Mouse (Mus musculus) lung, embryonic 15.5 days (tissue): ENCODE measurements around the gene Mrm3. TPM values are rescaled to one million over a fixed set of nuclear protein-coding genes. Genes with fewer than 3 reads are reported as not detected.

ENCODE experiments used
- ATAC-seq: fragments of 200-750 bp; cut with Nextera tagmentation; 2 replicates; pipeline ENCODE4 v1.8.0; 2017; ENCODE audit warnings: moderate number of reproducible peaks, borderline replicate concordance; ENCODE audit not compliant: low FRiP score, low TSS enrichment; ENCODE audit errors: extremely low read depth
- H3K27ac ChIP-seq: fragments of 300-500 bp; sonication (generic); 2 replicates; pipeline ENCODE4 v1.5.1; 2015; ENCODE audit warnings: moderate library complexity, mild to moderate bottlenecking, inconsistent platforms
- H3K27me3 ChIP-seq: fragments of 300-500 bp; sonication (generic); 2 replicates; pipeline ENCODE4 v1.6.1; 2015; ENCODE audit warnings: inconsistent platforms
- H3K36me3 ChIP-seq: fragments of 300-500 bp; sonication (generic); 2 replicates; pipeline ENCODE4 v1.6.1; 2015; ENCODE audit warnings: inconsistent platforms
- H3K4me1 ChIP-seq: fragments of 300-500 bp; sonication (generic); 2 replicates; pipeline ENCODE4 v1.6.1; 2015; ENCODE audit warnings: inconsistent platforms
- H3K4me2 ChIP-seq: fragments of 300-500 bp; sonication (generic); 2 replicates; pipeline ENCODE4 v1.6.1; 2015; ENCODE audit warnings: inconsistent platforms, mild to moderate bottlenecking, moderate library complexity
- H3K4me3 ChIP-seq: fragments of 300-500 bp; sonication (generic); 2 replicates; pipeline ENCODE4 v1.5.1; 2015; ENCODE audit warnings: mild to moderate bottlenecking, inconsistent platforms
- H3K9ac ChIP-seq: fragments of 300-500 bp; sonication (generic); 2 replicates; pipeline ENCODE4 v1.6.1; 2015; ENCODE audit warnings: inconsistent platforms
- H3K9me3 ChIP-seq: fragments of 300-500 bp; sonication (generic); 2 replicates; pipeline ENCODE4 v1.6.1; 2016; ENCODE audit warnings: inconsistent platforms
- WGBS: fragments of 180-500 bp; shearing (Covaris S2); methylation state at CpG from one replicate; pipeline ENCODE4 v1.1.7; 2015; 5-methylcytosine and 5-hydroxymethylcytosine counted together
- polyA plus RNA-seq: library from polyadenylated mRNA; unstranded; fragments of >200 nt; fragmentation: Nextera tagmentation; extraction: Ambion mirVana; gene quantifications from 2 replicates; pipeline ENCODE4 v1.2.1, GENCODE M21; 2015

Mrm3 gene
- polyA plus RNA-seq, 1 experiment from 2014 or later, result 21.8 TPM

GRCm38 (mm10) chr11:76216681-76217389 is 26.7 kb upstream of the Mrm3 start:
- Histone ChIP-seq H3K9ac (peak overlapping the region; percentile 95), H3K9me3 (no peaks in the 10 kb centered on the region), H3K27me3 (no peaks in the 10 kb centered on the region), H3K4me2 (peak overlapping the region; percentile 77), H3K4me3 (peak overlapping the region; percentile 88), H3K36me3 (peaks cover 24% of the 10 kb centered on the region), H3K27ac (peak overlapping the region; percentile 95), H3K4me1 (peaks cover 20% of the 10 kb centered on the region; the same call in 1 of the 2 replicates)
- WGBS, result 1% methylated on average over 33 of the region's 33 CpGs
- ATAC-seq, result peak; percentile 61

- Histone ChIP-seq H3K27ac (peak within 1 kb of the TSS; percentile 95), H3K36me3 (peaks cover 21% of the 10 kb centered on the region), H3K4me3 (peak within 1 kb of the TSS; percentile 88), H3K4me1 (peaks cover 20% of the 10 kb centered on the region; the same call in 1 of the 2 replicates), H3K4me2 (peak within 1 kb of the TSS; percentile 77), H3K27me3 (no peaks in the 10 kb centered on the region), H3K9me3 (no peaks in the 10 kb centered on the region), H3K9ac (peak within 1 kb of the TSS; percentile 95)
- WGBS, result 0% methylated on average over 35 of the region's 35 CpGs
- peak; percentile 95 for ATAC-seq
These were observed 26.1 kb upstream of the Mrm3 start, which contains the start of the genes Dbil5 and Gemin4 for GRCm38 (mm10) chr11:76217390-76217800. TSS of gene Dbil5 (plus strand) at chr11:76217608. TSS of gene Gemin4 (minus strand) at chr11:76217664.

- Histone ChIP-seq H3K27ac (no peak overlapping the region), H3K4me1 (no peaks in the 10 kb centered on the region), H3K27me3 (no peaks in the 10 kb centered on the region), H3K36me3 (peaks cover 17% of the 10 kb centered on the region), H3K9me3 (no peaks in the 10 kb centered on the region), H3K4me3 (no peak overlapping the region), H3K4me2 (no peak overlapping the region), H3K9ac (no peak overlapping the region)
- ATAC-seq, result no peak
- WGBS, result 88% methylated on average over 5 of the region's 5 CpGs
These were observed 18.9 kb upstream of the Mrm3 start for GRCm38 (mm10) chr11:76224631-76225030.

- Histone ChIP-seq H3K9ac (no peak overlapping the region), H3K4me1 (no peaks in the 10 kb centered on the region), H3K4me3 (no peak overlapping the region), H3K36me3 (peaks cover 17% of the 10 kb centered on the region), H3K4me2 (no peak overlapping the region), H3K27me3 (no peaks in the 10 kb centered on the region), H3K9me3 (no peaks in the 10 kb centered on the region), H3K27ac (no peak overlapping the region)
- no peak for ATAC-seq
These were observed 18.5 kb upstream of the Mrm3 start for GRCm38 (mm10) chr11:76225051-76225450.

- Histone ChIP-seq H3K27me3 (no peaks in the 10 kb centered on the region), H3K4me2 (no peak overlapping the region), H3K9me3 (no peaks in the 10 kb centered on the region), H3K36me3 (peaks cover 59% of the 10 kb centered on the region), H3K4me1 (no peaks in the 10 kb centered on the region), H3K9ac (no peak overlapping the region), H3K4me3 (no peak overlapping the region), H3K27ac (no peak overlapping the region)
- WGBS, result 90% methylated on average over 3 of the region's 3 CpGs
- no peak for ATAC-seq
These were observed 7.4 kb upstream of the Mrm3 start for GRCm38 (mm10) chr11:76236136-76236535.

- Histone ChIP-seq H3K4me3 (no peak overlapping the region), H3K27me3 (no peaks in the 10 kb centered on the region), H3K9ac (no peak overlapping the region), H3K4me2 (no peak overlapping the region), H3K4me1 (peaks cover 14% of the 10 kb centered on the region), H3K36me3 (peaks cover 32% of the 10 kb centered on the region), H3K27ac (no peak overlapping the region), H3K9me3 (no peaks in the 10 kb centered on the region)
- no peak for ATAC-seq
- 92% methylated on average over 2 of the region's 2 CpGs for WGBS
These were observed 3.8 kb upstream of the Mrm3 start for GRCm38 (mm10) chr11:76239750-76240149.

- no peak for ATAC-seq
- Histone ChIP-seq H3K36me3 (peaks cover 18% of the 10 kb centered on the region; the same call in 1 of the 2 replicates), H3K9me3 (no peaks in the 10 kb centered on the region), H3K4me2 (peak overlapping the region; percentile 81), H3K27ac (no peak overlapping the region; the same call in 1 of the 2 replicates), H3K9ac (peak overlapping the region; percentile 73), H3K4me1 (peaks cover 18% of the 10 kb centered on the region), H3K4me3 (peak overlapping the region; percentile 79), H3K27me3 (no peaks in the 10 kb centered on the region)
- 2% methylated on average over 34 of the region's 34 CpGs for WGBS
These were observed 464 bp downstream of the Mrm3 start for GRCm38 (mm10) chr11:76243811-76244546.

GRCm38 (mm10) chr11:76246439-76246838 is 2.9 kb downstream of the Mrm3 start:
- Histone ChIP-seq H3K4me1 (peaks cover 18% of the 10 kb centered on the region), H3K27me3 (no peaks in the 10 kb centered on the region), H3K36me3 (peaks cover 20% of the 10 kb centered on the region), H3K27ac (no peak overlapping the region), H3K9me3 (no peaks in the 10 kb centered on the region), H3K4me2 (no peak overlapping the region), H3K9ac (no peak overlapping the region), H3K4me3 (no peak overlapping the region)
- no peak for ATAC-seq

GRCm38 (mm10) chr11:76247239-76247638 is 3.7 kb downstream of the Mrm3 start:
- WGBS, result 28% methylated on average over 2 of the region's 2 CpGs
- no peak for ATAC-seq

GRCm38 (mm10) chr11:76252036-76252435 is 8.5 kb downstream of the Mrm3 start:
- no peak overlapping the region for H3K9ac ChIP-seq
- peaks cover 20% of the 10 kb centered on the region for H3K36me3 ChIP-seq
- H3K4me1 ChIP-seq, result no peaks in the 10 kb centered on the region; the same call in 1 of the 2 replicates
- ATAC-seq, result no peak
- no peak overlapping the region for H3K4me3 ChIP-seq
- no peak overlapping the region for H3K27ac ChIP-seq
- 52% methylated on average over 3 of the region's 3 CpGs for WGBS
- no peaks in the 10 kb centered on the region for H3K9me3 ChIP-seq
- H3K27me3 ChIP-seq, result no peaks in the 10 kb centered on the region
- H3K4me2 ChIP-seq, result no peak overlapping the region

More at GRCm38 (mm10) chr11:76247239-76247638, 3.7 kb downstream of the Mrm3 start:
- H3K27me3 ChIP-seq, result no peaks in the 10 kb centered on the region
- H3K4me3 ChIP-seq, result no peak overlapping the region
- H3K4me1 ChIP-seq, result peaks cover 17% of the 10 kb centered on the region
- H3K4me2 ChIP-seq, result no peak overlapping the region
- H3K9ac ChIP-seq, result no peak overlapping the region
- H3K36me3 ChIP-seq, result peaks cover 20% of the 10 kb centered on the region
- no peak overlapping the region for H3K27ac ChIP-seq
- no peaks in the 10 kb centered on the region for H3K9me3 ChIP-seq

- Histone ChIP-seq H3K27ac (peak overlapping the region; percentile 20; the same call in 1 of the 2 replicates), H3K4me1 (no peaks in the 10 kb centered on the region; the same call in 1 of the 2 replicates), H3K9ac (no peak overlapping the region), H3K4me3 (no peak overlapping the region), H3K27me3 (no peaks in the 10 kb centered on the region), H3K4me2 (no peak overlapping the region), H3K9me3 (no peaks in the 10 kb centered on the region), H3K36me3 (peaks cover 19% of the 10 kb centered on the region)
- WGBS, result 39% methylated on average over 5 of the region's 5 CpGs
- peak; percentile 71; the same call in 1 of the 2 replicates for ATAC-seq
These were observed 9.8 kb downstream of the Mrm3 start for GRCm38 (mm10) chr11:76253145-76253917.
